Mouse (Mus musculus) forebrain, embryonic 15.5 days (tissue): Measurements from ENCODE around the gene Gm20695. TPM values are rescaled to one million over a fixed set of nuclear protein-coding genes. Genes with fewer than 3 reads are reported as not detected.
"Not testable (repeated sequence)": the region's sequence is repeated elsewhere in the genome, so short reads cannot be mapped to it uniquely, and the experiment has no call there.

ENCODE experiments used
- ATAC-seq: fragments of 200-750 bp; cut with Nextera tagmentation; replicated peaks from 2 replicates; pipeline ENCODE4 v1.8.0; 2017; ENCODE audit warnings: mild to moderate bottlenecking, moderate TSS enrichment, moderate library complexity
- H3K27ac ChIP-seq: fragments of 300-500 bp; sonication (generic); replicated peaks from 2 replicates; pipeline ENCODE4 v1.5.1; 2015; ENCODE audit warnings: mild to moderate bottlenecking, inconsistent platforms
- H3K27me3 ChIP-seq: fragments of 300-500 bp; sonication (generic); 2 replicates; pipeline ENCODE4 v1.6.1; 2015; ENCODE audit warnings: inconsistent platforms
- H3K36me3 ChIP-seq: fragments of 300-500 bp; sonication (generic); 2 replicates; pipeline ENCODE4 v1.6.1; 2015; ENCODE audit warnings: mild to moderate bottlenecking, inconsistent platforms
- H3K4me1 ChIP-seq: fragments of 300-500 bp; sonication (generic); 2 replicates; pipeline ENCODE4 v1.6.1; 2015; ENCODE audit warnings: inconsistent platforms
- H3K4me2 ChIP-seq: fragments of 300-500 bp; sonication (generic); replicated peaks from 2 replicates; pipeline ENCODE4 v1.6.1; 2015; ENCODE audit warnings: mild to moderate bottlenecking, inconsistent platforms
- H3K4me3 ChIP-seq: fragments of 300-500 bp; sonication (generic); 2 replicates; pipeline ENCODE4 v1.5.1; 2015; ENCODE audit warnings: mild to moderate bottlenecking, inconsistent platforms
- H3K9ac ChIP-seq: fragments of 300-500 bp; sonication (generic); replicated peaks from 2 replicates; pipeline ENCODE4 v1.6.1; 2015; ENCODE audit warnings: mild to moderate bottlenecking, inconsistent platforms
- H3K9me3 ChIP-seq: fragments of 300-500 bp; sonication (generic); 2 replicates; pipeline ENCODE4 v1.6.1; 2016; ENCODE audit warnings: inconsistent platforms
- WGBS: fragments of 180-500 bp; shearing (Covaris S2); methylation state at CpG from one replicate; pipeline ENCODE4 v1.1.7; 2015; ENCODE audit warnings: mixed read lengths; 5-methylcytosine and 5-hydroxymethylcytosine counted together
- polyA plus RNA-seq: library from polyadenylated mRNA; unstranded; fragments of >200 nt; fragmentation: Nextera tagmentation; extraction: Ambion mirVana; gene quantifications from 2 replicates; pipeline ENCODE4 v1.2.1, GENCODE M21; 2015

The Gm20695 gene
- polyA plus RNA-seq: 1.6 and 4.7 TPM in 2 replicates

- Histone ChIP-seq H3K36me3 (peaks cover 5% of the 10 kb centered on the region; the same call in 1 of the 2 replicates), H3K4me1 (peaks cover 23% of the 10 kb centered on the region), H3K27me3 (no peaks in the 10 kb centered on the region), H3K4me2 (peak within 1 kb of the TSS; percentile 69), H3K9me3 (no peaks in the 10 kb centered on the region), H3K4me3 (peak within 1 kb of the TSS; percentile 94), H3K27ac (peak within 1 kb of the TSS; percentile 97), H3K9ac (peak within 1 kb of the TSS; percentile 94)
- WGBS: under 1% methylated on average over 88 of the region's 88 CpGs
- peak; percentile 99 for ATAC-seq
Measured at GRCm38 (mm10) chr16:3884201-3885064, at the start of gene Gm20695, which contains the start of gene Zfp597. Gm20695 (plus strand) TSS chr16:3884648. Zfp597 (minus strand) TSS chr16:3884561.

- H3K9ac ChIP-seq: no peak overlapping the region
- H3K4me3 ChIP-seq: no peak overlapping the region
- H3K9me3 ChIP-seq: no peaks in the 10 kb centered on the region
- H3K4me1 ChIP-seq: no peaks in the 10 kb centered on the region
- no peak overlapping the region for H3K4me2 ChIP-seq
- H3K27ac ChIP-seq: no peak overlapping the region
- H3K36me3 ChIP-seq: no peaks in the 10 kb centered on the region
- no peaks in the 10 kb centered on the region for H3K27me3 ChIP-seq
- 89% methylated on average over 2 of the region's 2 CpGs for WGBS
- no peak for ATAC-seq
Measured at GRCm38 (mm10) chr16:3835461-3835860, 49.0 kb upstream of the Gm20695 start.

GRCm38 (mm10) chr16:3839157-3839885, 45.1 kb upstream of the Gm20695 start:
- H3K4me1 ChIP-seq: no peaks in the 10 kb centered on the region
- H3K36me3 ChIP-seq: no peaks in the 10 kb centered on the region
- no peak overlapping the region for H3K9ac ChIP-seq
- 69% methylated on average over 17 of the region's 17 CpGs for WGBS
- H3K4me2 ChIP-seq: no peak overlapping the region
- no peak for ATAC-seq
- no peak overlapping the region for H3K27ac ChIP-seq
- H3K4me3 ChIP-seq: no peak overlapping the region
- H3K9me3 ChIP-seq: no peaks in the 10 kb centered on the region
- no peaks in the 10 kb centered on the region for H3K27me3 ChIP-seq

DNA sequence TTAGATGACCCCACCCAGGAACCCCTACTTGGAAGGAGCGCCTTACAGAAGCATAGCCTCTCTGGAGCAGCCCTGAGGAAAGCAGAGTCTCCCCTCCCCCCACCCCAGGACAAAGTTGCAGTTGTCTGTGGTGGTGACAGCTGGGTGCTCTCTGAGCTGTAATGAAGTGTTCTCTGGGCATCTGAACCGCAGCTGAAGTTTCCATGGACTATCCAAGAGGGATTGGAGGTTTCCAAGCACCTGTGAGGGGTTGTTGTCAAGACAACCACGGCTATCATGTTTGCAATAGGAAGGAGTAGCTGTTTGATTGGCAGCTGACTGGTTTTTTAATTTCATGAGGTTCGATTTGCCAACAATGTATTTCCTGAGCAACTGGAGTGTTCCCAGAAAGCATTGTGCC, 41.5 kb upstream of the Gm20695 start:
- ATAC-seq: no peak
- Histone ChIP-seq H3K36me3 (no peaks in the 10 kb centered on the region), H3K9ac (no peak overlapping the region), H3K9me3 (no peaks in the 10 kb centered on the region), H3K4me1 (peaks cover 9% of the 10 kb centered on the region; the same call in 1 of the 2 replicates), H3K4me2 (no peak overlapping the region), H3K4me3 (no peak overlapping the region), H3K27me3 (no peaks in the 10 kb centered on the region), H3K27ac (no peak overlapping the region)
- 31% methylated on average over 4 of the region's 4 CpGs for WGBS

- WGBS: 55% methylated on average over 1 of the region's 1 CpGs
Measured at GRCm38 (mm10) chr16:3843796-3844195, 40.7 kb upstream of the Gm20695 start.

DNA sequence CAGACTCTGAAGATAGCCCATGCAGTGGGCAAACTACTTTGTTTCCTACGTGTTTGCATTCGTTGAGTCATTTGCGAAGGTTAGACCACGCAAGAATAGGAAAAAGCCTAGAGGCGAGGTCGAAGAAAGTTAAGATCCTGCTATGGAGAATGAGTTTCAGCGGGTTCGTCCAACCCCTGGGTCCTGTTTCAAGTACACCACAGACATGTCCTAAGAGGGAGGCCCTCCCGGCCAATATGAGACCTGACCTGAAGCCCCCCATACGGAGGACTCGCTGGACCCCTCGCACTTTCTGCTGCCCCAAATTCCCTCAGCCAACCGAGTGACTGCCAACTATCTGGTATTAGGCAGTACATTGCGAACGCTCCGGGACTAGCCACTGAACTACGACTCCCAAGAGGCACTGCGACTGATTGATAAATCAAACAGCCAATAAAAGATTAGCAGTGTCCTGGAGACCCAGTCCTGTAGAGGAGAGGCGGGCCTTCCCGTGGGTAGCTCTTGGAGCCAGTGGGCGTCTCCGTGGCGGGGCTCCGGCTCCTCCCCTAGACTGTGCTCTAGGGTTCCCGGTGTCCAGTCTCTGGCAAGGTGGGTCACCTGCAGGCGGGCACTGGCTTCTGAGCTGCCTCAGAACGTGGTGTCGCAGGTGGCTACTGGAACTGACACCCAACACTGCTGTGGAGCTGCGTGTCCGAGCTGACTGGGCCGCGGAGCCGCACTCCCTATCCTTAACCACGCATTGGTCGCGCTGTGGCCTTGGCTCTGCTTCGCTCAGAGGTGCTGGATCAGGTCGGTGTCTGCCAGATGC, 37.5 kb upstream of the Gm20695 start, which contains the start of gene Zfp174:
Gene Zfp174 (plus strand): TSS at position 558 of the 808 bp plus-strand sequence.
- Histone ChIP-seq H3K27me3 (no peaks in the 10 kb centered on the region), H3K9me3 (no peaks in the 10 kb centered on the region), H3K27ac (no peak within 1 kb of the TSS), H3K4me1 (peaks cover 21% of the 10 kb centered on the region), H3K4me2 (peak within 1 kb of the TSS; percentile 68), H3K9ac (peak within 1 kb of the TSS; percentile 70), H3K4me3 (peak within 1 kb of the TSS; percentile 65), H3K36me3 (no peaks in the 10 kb centered on the region)
- ATAC-seq: peak; percentile 99
- 4% methylated on average over 38 of the region's 38 CpGs for WGBS

More at GRCm38 (mm10) chr16:3843796-3844195, 40.7 kb upstream of the Gm20695 start:
- no peaks in the 10 kb centered on the region for H3K27me3 ChIP-seq
- H3K4me3 ChIP-seq: no peak overlapping the region
- no peak for ATAC-seq
- no peaks in the 10 kb centered on the region for H3K36me3 ChIP-seq
- H3K4me2 ChIP-seq: no peak overlapping the region
- no peak overlapping the region for H3K27ac ChIP-seq
- peaks cover 15% of the 10 kb centered on the region for H3K4me1 ChIP-seq
- H3K9me3 ChIP-seq: no peaks in the 10 kb centered on the region
- H3K9ac ChIP-seq: no peak overlapping the region

- Histone ChIP-seq H3K4me3 (peak overlapping the region; percentile 65), H3K27me3 (no peaks in the 10 kb centered on the region), H3K27ac (no peak overlapping the region), H3K9ac (peak overlapping the region; percentile 70; the same call in 1 of the 2 replicates), H3K36me3 (no peaks in the 10 kb centered on the region), H3K4me1 (peaks cover 21% of the 10 kb centered on the region), H3K9me3 (no peaks in the 10 kb centered on the region), H3K4me2 (peak overlapping the region; percentile 68)
- WGBS: 69% methylated on average over 4 of the region's 4 CpGs
- ATAC-seq: no peak
Measured at GRCm38 (mm10) chr16:3847871-3848270, 36.6 kb upstream of the Gm20695 start.

DNA sequence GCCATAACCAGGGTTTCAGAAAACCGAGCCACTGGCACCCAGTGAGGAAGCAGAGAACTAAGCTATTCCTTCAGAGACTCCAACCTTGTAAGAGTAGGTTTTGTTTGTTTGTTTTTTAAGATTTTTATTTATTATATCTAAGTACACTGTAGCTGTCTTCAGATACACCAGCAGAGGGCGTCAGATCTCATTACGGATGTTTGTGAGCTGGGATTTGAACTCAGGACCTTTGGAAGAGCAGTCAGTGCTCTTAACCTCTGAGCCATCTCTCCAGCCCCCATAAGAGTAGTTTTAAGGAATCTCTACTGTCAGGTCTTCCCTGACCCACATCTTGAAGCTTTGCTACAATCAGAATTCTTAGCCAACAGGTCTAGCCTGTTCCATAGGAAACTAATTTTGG, 36.0 kb upstream of the Gm20695 start:
- Histone ChIP-seq H3K4me3 (no peak overlapping the region), H3K36me3 (no peaks in the 10 kb centered on the region), H3K9me3 (no peaks in the 10 kb centered on the region), H3K4me2 (no peak overlapping the region), H3K4me1 (peaks cover 21% of the 10 kb centered on the region), H3K9ac (no peak overlapping the region), H3K27ac (no peak overlapping the region), H3K27me3 (no peaks in the 10 kb centered on the region)
- ATAC-seq: no peak
- 78% methylated on average over 3 of the region's 3 CpGs for WGBS

- H3K9ac ChIP-seq, H3K36me3 ChIP-seq, ATAC-seq, H3K4me3 ChIP-seq, H3K27ac ChIP-seq, H3K27me3 ChIP-seq, H3K4me2 ChIP-seq, H3K9me3 ChIP-seq: not testable (repeated sequence)
- WGBS: 88% methylated on average over 13 of the region's 13 CpGs
- peaks cover 21% of the 10 kb centered on the region for H3K4me1 ChIP-seq
Measured at GRCm38 (mm10) chr16:3851301-3851700, 33.1 kb upstream of the Gm20695 start.

DNA sequence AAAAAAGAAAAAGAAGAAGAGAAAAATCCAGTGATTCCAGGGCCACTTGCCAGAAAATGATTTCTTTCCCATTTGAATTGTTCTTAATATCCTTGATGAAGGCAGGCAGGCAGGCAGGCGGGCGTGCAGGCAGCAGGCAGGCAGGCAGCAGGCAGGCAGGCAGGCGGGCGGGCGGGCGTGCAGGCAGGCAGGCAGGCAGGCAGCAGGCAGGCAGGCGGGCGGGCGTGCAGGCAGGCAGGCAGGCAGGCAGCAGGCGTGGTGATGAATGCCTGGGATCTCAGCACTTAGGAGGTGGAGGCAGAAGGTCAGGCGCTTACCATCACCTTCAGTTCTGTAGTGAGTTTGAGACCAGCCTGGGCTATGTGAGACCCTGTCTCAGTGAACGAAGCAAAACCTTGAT, 31.9 kb upstream of the Gm20695 start:
- Histone ChIP-seq H3K4me1 (peaks cover 16% of the 10 kb centered on the region), H3K27me3 (no peaks in the 10 kb centered on the region), H3K4me3 (no peak overlapping the region), H3K36me3 (no peaks in the 10 kb centered on the region), H3K4me2 (no peak overlapping the region), H3K9ac (no peak overlapping the region), H3K9me3 (no peaks in the 10 kb centered on the region), H3K27ac (no peak overlapping the region)
- WGBS: 43% methylated on average over 12 of the region's 12 CpGs
- no peak for ATAC-seq

DNA sequence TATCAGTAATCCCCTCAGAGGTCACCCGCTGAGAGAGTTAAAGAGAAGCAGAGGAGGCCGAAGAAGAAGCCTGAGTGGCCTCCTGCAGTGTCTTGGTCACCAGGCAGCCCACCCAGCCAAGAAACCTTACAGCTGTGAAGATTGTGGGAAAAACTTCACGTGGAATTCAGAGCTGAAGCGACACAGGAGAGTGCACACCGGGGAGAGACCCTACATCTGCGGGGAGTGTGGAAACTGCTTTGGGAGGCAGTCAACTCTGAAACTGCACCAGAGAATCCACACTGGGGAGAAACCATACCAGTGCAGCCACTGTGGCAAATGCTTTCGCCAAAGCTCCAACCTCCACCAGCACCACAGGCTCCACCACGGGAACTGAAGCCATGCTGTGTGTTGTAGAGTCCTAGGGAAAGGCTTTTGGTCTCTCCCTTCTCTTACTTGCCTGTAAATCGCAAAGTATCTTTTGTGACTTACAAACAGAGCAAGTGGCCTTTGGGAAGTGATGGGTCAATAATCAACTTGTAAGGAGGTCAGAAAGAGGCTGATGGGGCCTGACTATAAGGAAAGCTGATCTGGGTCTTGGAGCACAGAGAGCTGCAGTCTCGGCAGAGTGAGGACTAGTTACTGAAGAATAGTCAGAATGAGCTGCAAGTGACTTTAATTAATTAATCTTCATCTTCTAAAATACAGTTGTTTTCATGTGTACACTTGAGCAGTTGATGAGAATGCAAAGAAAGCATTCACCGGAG, 29.8 kb upstream of the Gm20695 start:
- no peaks in the 10 kb centered on the region for H3K9me3 ChIP-seq
- WGBS: 50% methylated on average over 11 of the region's 11 CpGs
- no peak overlapping the region for H3K4me3 ChIP-seq
- H3K27ac ChIP-seq: no peak overlapping the region
- no peaks in the 10 kb centered on the region for H3K27me3 ChIP-seq
- no peak overlapping the region for H3K4me2 ChIP-seq
- ATAC-seq: no peak
- H3K36me3 ChIP-seq: no peaks in the 10 kb centered on the region
- no peak overlapping the region for H3K9ac ChIP-seq
- H3K4me1 ChIP-seq: no peaks in the 10 kb centered on the region
